Mouse (Mus musculus) CD8-positive naive resting alpha-beta T cell, adult 2 months (primary cell): ENCODE measurements at regions not wholly inside any gene's neighbourhood (a gene's known extent, or its start where the extent isn't known, plus 50 kb on each side); places are given as distances from the start of the nearest gene placed in this dataset.

ENCODE experiments used
- DNase-seq, 2 experiments: peaks; one replicate each; pipeline ENCODE4 v3.0.0; 2022; ENCODE audit warnings: low read depth in 2 of 2, low spot score in 2 of 2

GRCm38 (mm10) chr17:51683318-51683717, 149.8 kb downstream of the Satb1 start:
- no peak for DNase-seq

GRCm38 (mm10) chr17:51682368-51682767, 150.7 kb downstream of the Satb1 start:
- no peak for DNase-seq

- no peak for DNase-seq
Observed at GRCm38 (mm10) chr17:51677451-51677850, 155.6 kb downstream of the Satb1 start.

DNA sequence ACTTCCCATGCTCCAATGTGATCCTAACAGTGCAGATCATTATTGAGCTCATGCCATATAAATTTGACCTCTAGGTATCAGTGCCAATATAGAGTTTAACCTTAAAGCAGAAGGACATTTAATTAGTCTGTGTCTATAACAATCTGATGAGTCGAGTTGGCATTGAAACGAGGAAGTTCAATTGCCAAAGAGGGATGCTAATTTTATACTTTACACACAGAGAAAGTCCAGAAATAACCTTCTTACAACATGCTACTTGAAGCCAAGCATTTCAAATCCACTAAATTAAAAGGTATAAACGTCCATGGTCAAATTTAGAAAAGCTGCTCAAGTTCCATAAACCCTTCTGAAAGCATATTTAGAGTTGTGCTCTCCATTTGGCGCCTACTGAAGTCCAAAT, 174.7 kb downstream of the Satb1 start:
- DNase-seq: no peak

GRCm38 (mm10) chr17:51653881-51654280, 179.2 kb downstream of the Satb1 start:
- no peak for DNase-seq

DNA sequence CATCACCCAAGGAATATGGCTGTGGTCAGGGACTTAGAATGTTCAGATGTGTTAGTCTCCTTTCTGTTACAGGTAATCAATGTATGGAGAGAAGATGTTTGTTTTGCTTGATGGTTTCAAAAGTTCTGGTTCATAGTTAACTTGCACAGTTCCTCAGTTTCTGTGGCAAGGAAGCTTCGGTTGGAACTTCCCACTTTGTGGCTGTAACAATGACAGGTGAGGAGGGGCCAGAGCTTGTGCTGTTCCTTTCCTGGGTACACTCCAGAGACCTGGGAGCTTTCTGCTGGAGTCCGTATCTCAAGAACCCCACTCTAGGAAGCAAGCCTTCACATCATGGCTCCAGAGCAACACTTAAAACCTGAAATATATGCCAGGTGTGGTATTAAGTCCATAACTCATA, 181.2 kb downstream of the Satb1 start:
- no peak for DNase-seq

DNA sequence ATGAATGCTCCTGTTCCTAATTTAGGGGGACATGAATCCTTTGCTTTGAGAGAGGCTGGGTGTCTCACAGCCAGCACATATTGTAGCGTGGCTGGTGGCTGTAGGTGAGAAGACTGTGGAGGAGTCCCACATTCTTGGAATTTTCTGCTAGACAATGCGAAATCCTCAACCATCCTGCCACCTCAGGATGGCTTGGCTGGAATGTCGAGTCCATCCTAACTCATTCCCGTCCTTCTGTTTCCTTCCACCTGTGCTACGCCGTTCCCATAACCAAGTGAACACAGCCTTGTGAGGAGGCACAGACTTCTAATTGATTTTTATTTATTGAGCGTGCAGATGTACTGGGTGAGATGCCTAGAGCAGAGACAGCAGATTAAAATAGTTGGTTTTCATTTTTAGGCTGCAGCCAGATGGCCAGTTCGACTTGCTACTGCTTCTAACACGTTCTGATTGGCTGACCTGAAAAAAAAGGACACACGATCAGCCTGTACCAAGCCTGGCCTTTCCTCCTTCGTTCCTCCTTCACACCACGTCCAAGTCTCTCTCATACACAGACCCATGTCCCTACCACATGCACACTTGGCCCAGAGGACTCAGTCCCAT, 183.8 kb downstream of the Satb1 start:
- no peak for DNase-seq

GRCm38 (mm10) chr17:51646416-51646815, 186.7 kb downstream of the Satb1 start:
- DNase-seq: no peak

DNA sequence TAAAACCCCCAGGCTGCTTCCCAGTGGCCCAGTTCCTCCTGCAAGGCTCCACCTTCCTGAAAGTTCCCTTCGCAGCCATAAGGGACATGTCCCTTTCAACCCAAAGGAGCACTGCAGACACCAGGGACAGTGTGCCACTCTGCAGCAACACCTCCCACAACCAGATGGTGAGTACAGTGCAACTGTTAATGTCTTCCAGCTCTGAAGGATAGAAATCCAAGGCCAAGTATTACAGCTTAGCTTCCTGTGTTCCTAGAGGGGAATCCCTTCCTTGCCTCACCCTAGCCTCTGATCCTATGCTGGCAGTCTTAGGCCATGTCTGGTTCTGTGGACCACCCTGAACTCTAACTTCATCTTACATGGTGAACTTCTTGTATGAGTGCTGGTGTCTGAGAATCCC, 187.2 kb downstream of the Satb1 start:
- no peak for DNase-seq

- DNase-seq: no peak
Observed at GRCm38 (mm10) chr17:51642682-51643081, 190.4 kb downstream of the Satb1 start.

- DNase-seq: no peak
Observed at GRCm38 (mm10) chr17:51635913-51636312, 197.2 kb downstream of the Satb1 start.

DNA sequence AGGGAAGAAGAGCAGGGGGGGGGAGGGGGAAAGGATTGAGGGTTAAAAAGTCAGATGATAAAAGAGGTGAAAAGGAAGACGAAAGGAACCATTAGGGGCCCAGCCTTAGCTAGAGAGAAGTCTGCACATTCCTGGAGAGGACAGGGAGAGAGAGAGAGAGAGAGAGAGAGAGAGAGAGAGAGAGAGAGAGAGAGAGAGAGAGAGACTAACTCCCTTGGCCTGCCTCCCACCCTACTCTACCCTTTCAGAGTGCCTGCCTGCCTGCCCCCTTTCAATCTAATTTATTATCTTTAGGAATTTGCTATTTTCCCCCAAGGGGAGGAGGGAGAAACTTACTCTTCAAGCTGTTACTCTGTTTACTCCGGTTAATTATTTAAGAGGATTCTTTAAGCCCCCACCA, 201.5 kb downstream of the Satb1 start:
- DNase-seq: no peak

DNA sequence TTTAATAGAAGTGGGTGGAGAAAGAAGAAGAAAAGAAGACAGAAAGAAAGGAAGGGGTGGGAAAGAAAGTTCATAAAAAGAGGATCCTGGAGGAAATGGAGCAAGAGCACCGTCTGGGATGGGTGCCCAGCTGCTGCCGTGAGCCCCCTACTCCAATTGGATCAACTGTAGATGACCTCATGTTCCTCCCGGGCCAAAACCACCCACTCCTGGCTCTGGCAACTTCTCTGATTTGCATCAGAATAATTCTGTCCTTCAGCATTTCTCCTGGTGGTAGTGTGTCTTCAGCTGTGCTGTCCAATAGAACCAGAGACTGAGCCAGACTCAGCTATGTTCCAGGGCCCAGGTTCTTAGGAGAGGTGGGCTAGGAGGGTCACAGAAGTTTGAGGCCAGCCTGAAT, 212.6 kb downstream of the Satb1 start:
- no peak for DNase-seq

DNA sequence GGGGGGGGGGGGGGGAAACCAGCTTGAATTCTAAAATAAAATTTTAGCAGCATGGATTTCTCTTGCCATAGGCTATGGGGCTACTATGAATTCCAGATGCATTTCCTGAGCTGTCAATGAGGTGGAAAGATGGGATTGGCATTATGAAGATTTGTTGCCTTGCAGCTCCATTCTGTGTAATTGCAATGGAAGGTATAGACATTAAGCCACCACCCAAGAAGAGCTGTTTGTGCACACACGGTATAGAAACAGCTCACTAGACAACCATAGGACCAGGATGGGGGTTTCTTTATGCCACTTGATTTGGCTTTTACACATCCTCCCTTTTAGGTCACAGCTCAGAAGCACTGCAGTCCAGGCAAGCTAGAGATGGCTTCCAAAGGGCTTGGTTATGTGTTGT, 247.8 kb downstream of the Satb1 start:
- no peak for DNase-seq

DNA sequence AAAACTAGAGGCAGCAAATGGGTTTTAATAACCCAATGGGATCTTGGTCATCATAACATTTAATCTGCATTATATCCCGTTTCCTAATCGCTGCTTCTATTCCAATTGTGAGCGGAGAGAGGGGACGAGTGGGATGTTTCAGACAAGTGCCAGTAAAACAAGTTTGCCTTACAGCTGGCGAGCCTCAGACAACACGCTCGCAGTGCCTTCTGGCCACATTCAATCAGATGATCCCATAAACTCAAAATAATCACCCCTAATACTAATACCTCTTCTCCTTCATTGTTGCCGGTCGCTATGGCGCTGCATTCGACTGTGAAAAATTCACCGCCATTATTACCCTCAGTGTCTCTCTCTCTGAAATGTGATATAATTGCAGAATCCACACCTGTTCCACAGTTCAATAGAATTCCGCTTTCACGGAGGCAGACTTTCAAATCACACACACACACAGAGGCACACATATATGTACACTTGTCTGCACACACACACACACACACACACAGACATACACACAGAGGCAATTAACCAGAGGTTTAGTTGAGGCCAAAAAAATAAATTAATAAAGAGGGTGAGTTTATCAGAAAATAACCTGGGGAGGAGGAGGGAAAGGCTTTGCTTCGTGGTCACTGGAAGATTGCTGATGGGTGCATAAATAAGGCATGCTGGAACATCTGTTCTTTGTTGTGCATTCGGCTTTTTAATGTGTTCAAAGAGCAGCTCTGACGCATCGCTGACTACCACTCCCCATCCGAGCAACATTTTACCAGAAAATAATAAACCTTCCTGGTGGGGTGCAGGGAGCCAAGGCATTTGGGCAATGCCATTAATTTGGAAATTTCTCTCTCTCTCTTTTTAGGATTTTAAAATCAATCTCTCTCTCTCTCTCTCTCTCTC, 248.9 kb downstream of the Satb1 start:
- DNase-seq: no peak

- DNase-seq: no peak
Observed at GRCm38 (mm10) chr17:51583277-51583676, 249.8 kb downstream of the Satb1 start.

DNA sequence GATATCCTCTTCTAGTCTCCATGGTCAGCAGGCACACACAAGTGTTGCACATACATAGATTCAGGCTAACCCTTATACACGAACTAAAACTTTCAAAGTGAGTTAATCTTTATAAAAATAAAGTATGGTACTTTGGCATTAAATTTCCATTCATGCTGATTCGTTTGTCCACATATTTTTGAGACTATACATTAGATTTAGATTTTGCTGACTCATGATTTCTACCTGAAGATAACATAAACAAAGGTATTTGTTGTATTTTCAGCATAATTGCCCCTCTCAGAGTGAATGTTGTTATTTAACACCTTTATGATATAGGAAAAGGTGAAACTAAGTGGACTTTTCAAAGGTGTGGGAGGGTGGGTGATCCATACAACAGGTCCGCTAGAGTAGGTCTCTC, 277.2 kb downstream of the Satb1 start:
- no peak for DNase-seq

- DNase-seq: no peak
Observed at GRCm38 (mm10) chr17:51554446-51554845, 278.6 kb downstream of the Satb1 start.

GRCm38 (mm10) chr17:51552277-51553015, 280.6 kb downstream of the Satb1 start:
- no peak for DNase-seq

DNA sequence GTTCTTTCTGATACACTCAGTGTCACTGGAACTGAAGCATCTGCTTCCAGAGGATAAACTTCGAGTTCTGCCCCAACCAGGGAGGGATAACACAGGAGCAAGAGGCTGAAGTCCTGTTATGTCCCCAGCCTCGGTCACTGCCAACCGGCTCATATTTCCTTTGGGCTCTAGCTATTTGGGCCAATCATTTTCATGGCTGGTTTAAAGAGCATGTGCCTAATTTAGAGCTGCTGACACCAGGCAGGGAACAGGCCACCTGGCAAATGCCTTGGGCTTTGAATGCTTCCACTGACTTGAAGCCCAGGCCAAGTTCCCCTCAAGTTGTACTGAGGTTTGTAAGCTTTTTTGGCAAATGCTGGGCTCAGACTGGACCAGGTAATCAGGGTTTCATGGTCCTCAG, 286.1 kb downstream of the Satb1 start:
- no peak for DNase-seq

DNA sequence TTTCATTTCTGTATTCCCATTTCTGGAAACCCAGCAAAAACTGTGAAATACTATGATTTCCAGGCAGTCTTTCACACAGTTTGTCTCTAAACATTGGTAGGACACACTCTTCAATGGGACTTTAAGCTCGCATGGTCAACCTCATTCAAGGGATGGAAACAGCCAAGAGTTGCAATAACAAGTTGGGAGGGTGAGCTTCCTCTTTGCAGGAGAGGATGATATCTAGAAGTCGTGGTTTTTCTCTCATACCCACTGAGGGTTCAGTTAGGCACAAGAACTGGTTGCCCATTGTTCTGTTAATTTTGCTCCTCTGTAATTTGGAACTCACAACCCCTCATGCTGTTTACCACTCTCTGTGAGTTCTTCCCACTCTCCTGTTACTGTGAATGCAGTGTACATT, 290.5 kb downstream of the Satb1 start:
- no peak for DNase-seq

- DNase-seq: no peak
Observed at GRCm38 (mm10) chr17:51534678-51535077, 298.4 kb downstream of the Satb1 start.
